Mouse (Mus musculus) C2C12 (cell line): ENCODE results near the gene Ntrk2. TPM values are rescaled to one million over a fixed set of nuclear protein-coding genes. Genes with fewer than 3 reads are reported as not detected.

Experiments
- H3K27me3 ChIP-seq: one replicate; pipeline ENCODE4 v1.6.1; 2011; ENCODE audit not compliant: control insufficient read depth, insufficient read depth, insufficient read length
- H3K36me3 ChIP-seq: one replicate; pipeline ENCODE4 v1.6.1; 2011; ENCODE audit not compliant: control insufficient read depth, insufficient read depth
- H3K4me3 ChIP-seq: one replicate; pipeline ENCODE4 v1.5.1; 2011; ENCODE audit warnings: mild to moderate bottlenecking, control low read depth; ENCODE audit not compliant: poor library complexity, insufficient read depth, severe bottlenecking
- H3K79me2 ChIP-seq: one replicate; pipeline ENCODE4 v1.6.1; 2011; ENCODE audit not compliant: control insufficient read depth, insufficient read depth
- H3K79me3 ChIP-seq: one replicate; pipeline ENCODE4 v1.6.1; 2011; ENCODE audit warnings: low read depth, control low read depth
- H3ac ChIP-seq: one replicate; pipeline ENCODE3; 2011; ENCODE audit warnings: low read depth; ENCODE audit not compliant: control insufficient read depth, insufficient read length
- CEBPB ChIP-seq: IDR thresholded peaks from one replicate; pipeline ENCODE4 v1.6.1; 2011; ENCODE audit warnings: low read depth, mild to moderate bottlenecking, control low read depth, moderate library complexity
- CTCF ChIP-seq: IDR thresholded peaks from one replicate; pipeline ENCODE4 v1.5.1; 2011; ENCODE audit not compliant: control insufficient read depth, insufficient read depth, insufficient read length
- FOSL1 ChIP-seq: IDR thresholded peaks from one replicate; pipeline ENCODE4 v1.8.0; 2011; ENCODE audit warnings: mild to moderate bottlenecking, low read length; ENCODE audit not compliant: poor library complexity, insufficient read depth, severe bottlenecking
- MAX ChIP-seq: IDR thresholded peaks from one replicate; pipeline ENCODE4 v1.6.1; 2011; ENCODE audit warnings: mild to moderate bottlenecking, control low read depth
- MYOD1 ChIP-seq: IDR thresholded peaks from one replicate; pipeline ENCODE4 v1.6.1; 2011; ENCODE audit warnings: low read depth; ENCODE audit not compliant: control insufficient read depth, insufficient read length
- MYOG ChIP-seq: IDR thresholded peaks from one replicate; pipeline ENCODE4 v1.6.1; 2011; ENCODE audit not compliant: control insufficient read depth, insufficient read length; ENCODE audit errors: extremely low read depth
- USF1 ChIP-seq: IDR thresholded peaks from one replicate; pipeline ENCODE4 v1.6.1; 2011; ENCODE audit warnings: low read depth, mild to moderate bottlenecking, control low read depth, moderate library complexity
- polyA plus RNA-seq: library from polyadenylated mRNA; unstranded; fragments of >200 nt; fragmentation: generic; extraction: Trizol; gene quantifications from one replicate; pipeline ENCODE4 v1.2.1, GENCODE M21; 2012; ENCODE audit warnings: missing spikeins

The Ntrk2 gene
- polyA plus RNA-seq, 1 experiment: not detected

DNA sequence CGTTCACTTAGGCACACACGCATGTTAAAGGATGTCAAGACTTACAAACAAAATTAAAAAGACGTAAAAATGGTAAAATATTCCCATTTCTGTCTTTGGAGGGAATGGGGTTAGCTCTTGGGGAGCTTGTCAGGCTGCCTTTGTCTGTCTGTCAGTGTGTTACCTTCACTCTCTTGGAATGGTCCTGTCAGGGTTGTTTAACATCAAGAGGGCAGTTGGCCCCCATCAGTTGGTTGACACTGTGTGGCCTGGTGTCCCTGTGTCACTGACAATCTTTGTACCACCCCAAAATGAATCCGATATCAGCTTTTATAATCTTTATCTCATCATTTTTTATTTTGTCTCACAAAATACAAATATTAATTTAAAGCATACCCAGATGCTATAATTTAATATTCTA, 373.6 kb downstream of the Ntrk2 start:
- Histone ChIP-seq H3K79me3 (no peaks in the 10 kb centered on the region), H3K79me2 (no peaks in the 10 kb centered on the region), H3ac (no peak overlapping the region), H3K27me3 (no peaks in the 10 kb centered on the region), H3K4me3 (no peak overlapping the region), H3K36me3 (no peaks in the 10 kb centered on the region)
- TF ChIP-seq CEBPB (no peak), MAX (no peak), CTCF (no peak), MYOG (no peak), MYOD1 (no peak), USF1 (no peak), FOSL1 (no peak)

DNA sequence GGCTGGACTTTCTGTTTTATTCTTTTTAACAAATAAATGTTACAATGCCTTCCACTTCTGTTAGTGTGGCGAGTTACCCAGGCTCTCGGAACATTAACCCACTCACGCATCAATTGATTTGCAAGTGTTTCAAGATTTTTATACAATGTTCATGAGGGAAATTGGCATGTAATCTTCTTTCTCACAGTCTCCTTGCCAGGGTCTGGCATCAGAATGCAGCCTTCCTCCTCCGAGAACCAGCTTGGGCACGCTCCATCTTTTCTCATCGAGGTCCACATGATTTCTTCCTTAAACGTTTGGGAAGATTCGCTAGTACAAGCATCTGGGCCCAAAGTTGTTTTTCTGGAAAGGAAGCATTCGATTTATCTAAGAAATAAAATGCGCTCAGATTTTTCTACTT, 374.4 kb downstream of the Ntrk2 start:
- Histone ChIP-seq H3K4me3 (no peak overlapping the region), H3ac (no peak overlapping the region), H3K27me3 (no peaks in the 10 kb centered on the region), H3K79me3 (no peaks in the 10 kb centered on the region), H3K79me2 (no peaks in the 10 kb centered on the region), H3K36me3 (no peaks in the 10 kb centered on the region)
- TF ChIP-seq CTCF (no peak), MYOG (no peak), FOSL1 (no peak), USF1 (no peak), MYOD1 (no peak), CEBPB (no peak)

DNA sequence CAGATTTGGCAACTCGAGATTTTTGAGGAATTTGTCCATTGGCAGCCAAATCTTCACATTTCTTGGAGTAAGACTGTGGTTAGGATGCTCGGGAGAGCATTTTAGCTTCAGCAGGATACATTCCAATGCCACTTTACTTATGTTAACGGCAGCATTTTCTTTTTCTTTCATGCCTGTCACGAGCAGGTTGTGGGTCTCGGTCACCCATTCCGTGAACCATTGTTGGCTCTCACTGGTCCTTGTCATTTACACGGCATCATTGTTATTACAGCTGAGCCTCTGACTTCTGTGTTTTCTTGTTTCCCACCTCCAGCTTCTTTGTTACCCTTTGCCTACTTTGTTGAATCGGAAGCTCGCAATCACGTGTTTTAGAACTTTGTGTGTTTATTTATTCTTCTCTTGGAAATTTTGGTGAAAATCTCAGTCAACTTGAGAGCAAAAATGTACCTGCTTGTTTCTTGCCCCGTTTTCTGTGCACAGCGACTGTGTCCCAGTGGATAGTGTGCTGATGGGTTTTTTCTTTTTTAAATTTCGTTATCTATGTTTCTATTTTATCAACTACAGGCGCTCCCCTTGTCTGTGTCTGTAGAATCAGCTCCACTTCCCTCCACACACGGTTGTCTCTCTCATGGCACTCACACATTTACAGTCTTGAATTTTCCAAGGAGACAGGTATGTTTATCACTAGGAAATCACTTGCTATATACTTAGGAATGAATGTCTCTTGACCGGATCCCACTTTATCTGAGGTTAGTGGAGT, 375.0 kb downstream of the Ntrk2 start:
- Histone ChIP-seq H3ac (no peak overlapping the region), H3K79me3 (no peaks in the 10 kb centered on the region), H3K4me3 (no peak overlapping the region), H3K79me2 (no peaks in the 10 kb centered on the region), H3K36me3 (no peaks in the 10 kb centered on the region), H3K27me3 (no peaks in the 10 kb centered on the region)
- TF ChIP-seq MYOD1 (no peak), FOSL1 (no peak), MYOG (no peak), CEBPB (no peak), USF1 (no peak), CTCF (no peak), MAX (no peak)

DNA sequence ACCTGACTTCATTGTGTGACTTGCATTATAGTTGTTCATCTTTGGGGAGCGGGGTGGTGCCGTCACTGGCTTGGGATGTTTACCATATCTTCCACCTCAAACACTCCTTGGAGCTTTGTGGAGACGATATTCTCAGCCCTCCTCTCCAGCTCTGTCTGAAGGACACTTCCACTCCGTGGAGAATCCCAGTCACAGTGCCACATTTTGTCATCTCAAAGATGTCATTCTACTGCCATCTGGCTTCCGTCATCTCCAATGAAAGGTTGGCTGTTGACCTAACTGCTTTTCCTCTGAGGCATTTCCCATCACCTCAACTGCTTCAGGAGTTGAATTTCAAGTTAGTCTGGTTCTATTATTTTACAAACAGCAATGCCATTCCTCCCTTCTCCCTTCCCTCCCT, 376.3 kb downstream of the Ntrk2 start:
- Histone ChIP-seq H3K27me3 (no peaks in the 10 kb centered on the region), H3K79me2 (no peaks in the 10 kb centered on the region), H3K79me3 (no peaks in the 10 kb centered on the region), H3ac (no peak overlapping the region), H3K4me3 (no peak overlapping the region), H3K36me3 (no peaks in the 10 kb centered on the region)
- TF ChIP-seq USF1 (no peak), MYOD1 (no peak), MYOG (no peak), FOSL1 (no peak), CTCF (no peak), MAX (no peak), CEBPB (no peak)

Other genes starting within 250 kb of the Ntrk2 start
- not detected for gene Slc28a3, start 195.7 kb upstream of the Ntrk2 start, polyA plus RNA-seq